Mouse (Mus musculus) liver, embryonic 15.5 days (tissue): Measurements from ENCODE around the gene Lcn10. TPM values are rescaled to one million over a fixed set of nuclear protein-coding genes. Genes with fewer than 3 reads are reported as not detected.
"Not testable (repeated sequence)": the region's sequence is repeated elsewhere in the genome, so short reads cannot be mapped to it uniquely, and the experiment has no call there.

Experiments used
- ATAC-seq: fragments of 200-750 bp; cut with Nextera tagmentation; 2 replicates; pipeline ENCODE4 v1.8.0; 2017; ENCODE audit warnings: moderate number of reproducible peaks, mild to moderate bottlenecking, moderate library complexity; ENCODE audit not compliant: insufficient read depth
- H3K27ac ChIP-seq: fragments of 300-500 bp; sonication (generic); replicated peaks from 2 replicates; pipeline ENCODE4 v1.5.1; 2015; ENCODE audit warnings: mild to moderate bottlenecking, inconsistent platforms
- H3K27me3 ChIP-seq: fragments of 300-500 bp; sonication (generic); 2 replicates; pipeline ENCODE4 v1.6.1; 2015; ENCODE audit warnings: mild to moderate bottlenecking, inconsistent platforms
- H3K36me3 ChIP-seq: fragments of 300-500 bp; sonication (generic); replicated peaks from 2 replicates; pipeline ENCODE4 v1.6.1; 2015; ENCODE audit warnings: moderate library complexity, mild to moderate bottlenecking, inconsistent platforms
- H3K4me1 ChIP-seq: fragments of 300-500 bp; sonication (generic); replicated peaks from 2 replicates; pipeline ENCODE4 v1.6.1; 2015; ENCODE audit warnings: inconsistent platforms
- H3K4me2 ChIP-seq: fragments of 300-500 bp; sonication (generic); 2 replicates; pipeline ENCODE4 v1.6.1; 2015; ENCODE audit warnings: moderate library complexity, mild to moderate bottlenecking, inconsistent platforms
- H3K4me3 ChIP-seq: fragments of 300-500 bp; sonication (generic); replicated peaks from 2 replicates; pipeline ENCODE4 v1.5.1; 2015; ENCODE audit warnings: mild to moderate bottlenecking, inconsistent platforms
- H3K9ac ChIP-seq: fragments of 300-500 bp; sonication (generic); 2 replicates; pipeline ENCODE4 v1.6.1; 2015; ENCODE audit warnings: moderate library complexity, mild to moderate bottlenecking, inconsistent platforms
- H3K9me3 ChIP-seq: fragments of 300-500 bp; sonication (generic); replicated peaks from 2 replicates; pipeline ENCODE4 v1.6.1; 2016; ENCODE audit warnings: inconsistent platforms
- WGBS: fragments of 180-500 bp; shearing (Covaris S2); methylation state at CpG from one replicate; pipeline ENCODE4 v1.1.7; 2015; ENCODE audit warnings: mixed read lengths; ENCODE audit not compliant: insufficient replicate concordance; 5-methylcytosine and 5-hydroxymethylcytosine counted together
- polyA plus RNA-seq: library from polyadenylated mRNA; unstranded; fragments of >200 nt; fragmentation: Nextera tagmentation; extraction: Ambion mirVana; gene quantifications from 2 replicates; pipeline ENCODE4 v1.2.1, GENCODE M21; 2015

Gene Lcn10
- polyA plus RNA-seq, 1 experiment from 2014 or later: not detected

GRCm38 (mm10) chr2:25664125-25664524 lies 18.4 kb upstream of the Lcn10 start:
- Histone ChIP-seq H3K27ac (no peak overlapping the region), H3K9me3 (no peaks in the 10 kb centered on the region), H3K4me2 (no peak overlapping the region), H3K9ac (no peak overlapping the region), H3K4me1 (no peaks in the 10 kb centered on the region), H3K36me3 (no peaks in the 10 kb centered on the region), H3K4me3 (no peak overlapping the region), H3K27me3 (no peaks in the 10 kb centered on the region)
- no peak for ATAC-seq
- 62% methylated on average over 5 of the region's 5 CpGs for WGBS

GRCm38 (mm10) chr2:25666516-25666915 lies 16.0 kb upstream of the Lcn10 start:
- H3K27me3 ChIP-seq: no peaks in the 10 kb centered on the region
- ATAC-seq: no peak
- no peaks in the 10 kb centered on the region for H3K36me3 ChIP-seq
- no peaks in the 10 kb centered on the region for H3K4me1 ChIP-seq
- H3K9ac ChIP-seq: no peak overlapping the region
- no peak overlapping the region for H3K27ac ChIP-seq
- 25% methylated on average over 1 of the region's 1 CpGs for WGBS
- H3K4me3 ChIP-seq: no peak overlapping the region
- no peak overlapping the region for H3K4me2 ChIP-seq
- H3K9me3 ChIP-seq: no peaks in the 10 kb centered on the region

- Histone ChIP-seq H3K4me3 (no peak within 1 kb of the TSS), H3K36me3 (no peaks in the 10 kb centered on the region), H3K4me2 (no peak within 1 kb of the TSS), H3K9ac (no peak within 1 kb of the TSS), H3K4me1 (no peaks in the 10 kb centered on the region), H3K9me3 (no peaks in the 10 kb centered on the region), H3K27ac (no peak within 1 kb of the TSS), H3K27me3 (no peaks in the 10 kb centered on the region)
- 60% methylated on average over 3 of the region's 3 CpGs for WGBS
- no peak for ATAC-seq
Measured at GRCm38 (mm10) chr2:25676486-25676885, 6.0 kb upstream of the Lcn10 start, which contains the start of gene Lcn6. TSS of gene Lcn6 (plus strand) at chr2:25676786.

GRCm38 (mm10) chr2:25679559-25679958 lies 3.0 kb upstream of the Lcn10 start:
- 60% methylated on average over 6 of the region's 6 CpGs for WGBS
- H3K9me3 ChIP-seq: no peaks in the 10 kb centered on the region
- ATAC-seq: no peak
- H3K4me3 ChIP-seq: no peak overlapping the region
- H3K36me3 ChIP-seq: no peaks in the 10 kb centered on the region
- no peak overlapping the region for H3K9ac ChIP-seq
- no peak overlapping the region for H3K4me2 ChIP-seq
- no peaks in the 10 kb centered on the region for H3K4me1 ChIP-seq
- no peak overlapping the region for H3K27ac ChIP-seq
- H3K27me3 ChIP-seq: no peaks in the 10 kb centered on the region

GRCm38 (mm10) chr2:25686941-25687340 lies 4.4 kb downstream of the Lcn10 start:
- ATAC-seq: no peak
- Histone ChIP-seq H3K36me3 (no peaks in the 10 kb centered on the region), H3K9me3 (no peaks in the 10 kb centered on the region), H3K4me2 (no peak overlapping the region), H3K4me1 (no peaks in the 10 kb centered on the region), H3K27me3 (no peaks in the 10 kb centered on the region), H3K9ac (no peak overlapping the region), H3K27ac (no peak overlapping the region), H3K4me3 (no peak overlapping the region)
- WGBS: 39% methylated on average over 4 of the region's 4 CpGs

GRCm38 (mm10) chr2:25694605-25695004 lies 12.1 kb downstream of the Lcn10 start:
- H3K4me2 ChIP-seq: no peak overlapping the region
- H3K9me3 ChIP-seq: no peaks in the 10 kb centered on the region
- H3K36me3 ChIP-seq: no peaks in the 10 kb centered on the region
- no peak overlapping the region for H3K9ac ChIP-seq
- no peak for ATAC-seq
- H3K4me1 ChIP-seq: no peaks in the 10 kb centered on the region
- no peak overlapping the region for H3K27ac ChIP-seq
- H3K4me3 ChIP-seq: no peak overlapping the region
- no peaks in the 10 kb centered on the region for H3K27me3 ChIP-seq

- no peaks in the 10 kb centered on the region for H3K9me3 ChIP-seq
- WGBS: 43% methylated on average over 4 of the region's 4 CpGs
- no peak overlapping the region for H3K27ac ChIP-seq
- H3K4me1 ChIP-seq: no peaks in the 10 kb centered on the region
- no peaks in the 10 kb centered on the region for H3K36me3 ChIP-seq
- no peak overlapping the region for H3K9ac ChIP-seq
- no peak overlapping the region for H3K4me2 ChIP-seq
- H3K27me3 ChIP-seq: no peaks in the 10 kb centered on the region
- H3K4me3 ChIP-seq: no peak overlapping the region
- ATAC-seq: no peak
Measured at GRCm38 (mm10) chr2:25696951-25697350, 14.4 kb downstream of the Lcn10 start.

GRCm38 (mm10) chr2:25698696-25699095 lies 16.2 kb downstream of the Lcn10 start:
- Histone ChIP-seq H3K27me3 (no peaks in the 10 kb centered on the region), H3K9ac (no peak overlapping the region), H3K27ac (no peak overlapping the region), H3K4me1 (no peaks in the 10 kb centered on the region), H3K4me3 (no peak overlapping the region), H3K4me2 (no peak overlapping the region), H3K36me3 (no peaks in the 10 kb centered on the region), H3K9me3 (no peaks in the 10 kb centered on the region)
- WGBS: 56% methylated on average over 2 of the region's 2 CpGs
- ATAC-seq: no peak

GRCm38 (mm10) chr2:25699743-25700142 lies 17.2 kb downstream of the Lcn10 start, which contains the start of gene Obp2a:
TSS of gene Obp2a (plus strand) at chr2:25700043.
- H3K9me3 ChIP-seq, H3K4me2 ChIP-seq, ATAC-seq, H3K36me3 ChIP-seq, H3K4me3 ChIP-seq, H3K4me1 ChIP-seq, H3K9ac ChIP-seq, H3K27ac ChIP-seq, H3K27me3 ChIP-seq: not testable (repeated sequence)
- WGBS: 56% methylated on average over 3 of the region's 3 CpGs

- Histone ChIP-seq H3K27ac (no peak overlapping the region), H3K27me3 (no peaks in the 10 kb centered on the region), H3K4me2 (no peak overlapping the region), H3K4me1 (no peaks in the 10 kb centered on the region), H3K9ac (no peak overlapping the region), H3K36me3 (no peaks in the 10 kb centered on the region), H3K4me3 (no peak overlapping the region), H3K9me3 (no peaks in the 10 kb centered on the region)
- ATAC-seq: no peak
- 43% methylated on average over 5 of the region's 5 CpGs for WGBS
Measured at GRCm38 (mm10) chr2:25701001-25701400, 18.5 kb downstream of the Lcn10 start.

GRCm38 (mm10) chr2:25703706-25704105 lies 21.2 kb downstream of the Lcn10 start:
- ATAC-seq: no peak
- 65% methylated on average over 4 of the region's 4 CpGs for WGBS
- H3K27me3 ChIP-seq: peaks cover 10% of the 10 kb centered on the region

More at GRCm38 (mm10) chr2:25703706-25704105, 21.2 kb downstream of the Lcn10 start:
- H3K9ac ChIP-seq: no peak overlapping the region
- H3K4me3 ChIP-seq: no peak overlapping the region
- no peaks in the 10 kb centered on the region for H3K36me3 ChIP-seq
- no peaks in the 10 kb centered on the region for H3K9me3 ChIP-seq
- H3K4me2 ChIP-seq: no peak overlapping the region
- no peak overlapping the region for H3K27ac ChIP-seq
- no peaks in the 10 kb centered on the region; the same call in 1 of the 2 replicates for H3K4me1 ChIP-seq
